Mouse (Mus musculus) midbrain, embryonic 14.5 days (tissue): ENCODE measurements at regions not wholly inside any gene's neighbourhood (a gene's known extent, or its start where the extent isn't known, plus 50 kb on each side); places are given as distances from the start of the nearest gene placed in this dataset.

Experiments used
- ATAC-seq: fragments of 200-750 bp; cut with Nextera tagmentation; 2 replicates; pipeline ENCODE4 v1.8.0; 2017; ENCODE audit warnings: moderate number of reproducible peaks, moderate library complexity; ENCODE audit not compliant: low FRiP score, low TSS enrichment
- DNase-seq: peaks from one replicate; pipeline ENCODE4 v3.0.0-alpha.2; 2015
- H3K27ac ChIP-seq: fragments of 300-500 bp; sonication (generic); replicated peaks from 2 replicates; pipeline ENCODE4 v1.5.1; 2014; ENCODE audit warnings: mild to moderate bottlenecking, low read depth, low read length, moderate library complexity
- H3K27me3 ChIP-seq: fragments of 300-500 bp; sonication (generic); 2 replicates; pipeline ENCODE4 v1.6.1; 2014; ENCODE audit warnings: low read length, control low read depth, mixed read lengths; ENCODE audit not compliant: control insufficient read depth, insufficient read depth
- H3K36me3 ChIP-seq: fragments of 300-500 bp; sonication (generic); 2 replicates; pipeline ENCODE4 v1.6.1; 2014; ENCODE audit warnings: low read length, control low read depth; ENCODE audit not compliant: control insufficient read depth, insufficient read depth
- H3K4me1 ChIP-seq: fragments of 300-500 bp; sonication (generic); 2 replicates; pipeline ENCODE4 v1.6.1; 2014; ENCODE audit warnings: mild to moderate bottlenecking, antibody characterized with exemption, low read length, control low read depth; ENCODE audit not compliant: control insufficient read depth, insufficient read depth
- H3K4me2 ChIP-seq: fragments of 300-500 bp; sonication (generic); 2 replicates; pipeline ENCODE4 v1.6.1; 2014; ENCODE audit warnings: mild to moderate bottlenecking, low read length, moderate library complexity
- H3K4me3 ChIP-seq: fragments of 300-500 bp; sonication (generic); replicated peaks from 2 replicates; pipeline ENCODE4 v1.5.1; 2014; ENCODE audit warnings: low read depth, low read length
- H3K9ac ChIP-seq: fragments of 300-500 bp; sonication (generic); replicated peaks from 2 replicates; pipeline ENCODE4 v1.6.1; 2014; ENCODE audit warnings: mild to moderate bottlenecking, low read length, moderate library complexity
- H3K9me3 ChIP-seq: fragments of 300-500 bp; sonication (generic); 2 replicates; pipeline ENCODE4 v1.6.1; 2016; ENCODE audit warnings: low read length, control low read depth, mixed read lengths; ENCODE audit not compliant: control insufficient read depth
- WGBS: fragments of 180-500 bp; shearing (Covaris S2); extraction: QIAGEN DNeasy Blood & Tissue Kit; methylation state at CpG from one replicate; pipeline ENCODE4 v1.1.7; 2014; 5-methylcytosine and 5-hydroxymethylcytosine counted together

DNA sequence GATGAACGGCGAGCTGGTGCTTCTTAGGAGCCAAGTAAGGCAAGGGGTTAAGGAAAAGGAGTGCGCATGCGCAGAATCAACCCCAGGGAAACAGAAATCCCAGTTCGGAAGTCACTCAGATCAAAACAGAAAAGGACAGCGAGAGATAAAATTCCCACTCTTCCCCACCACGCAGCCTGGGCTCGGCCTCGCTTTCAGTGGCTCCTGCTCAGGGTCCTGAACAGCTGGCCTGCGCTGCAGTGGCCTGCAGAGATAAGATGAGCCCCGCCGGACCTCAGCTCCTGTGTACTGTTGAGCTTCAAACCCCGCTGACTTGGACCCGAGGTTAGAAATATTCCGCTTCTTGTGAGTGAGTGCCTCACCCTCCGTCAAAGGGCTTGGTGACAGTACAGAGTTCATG lies 428.3 kb downstream of the Matn1 start:
- no peaks in the 10 kb centered on the region for H3K9me3 ChIP-seq
- H3K27ac ChIP-seq = no peak overlapping the region
- DNase-seq = no peak
- H3K4me2 ChIP-seq = no peak overlapping the region
- no peak overlapping the region for H3K9ac ChIP-seq
- no peaks in the 10 kb centered on the region for H3K4me1 ChIP-seq
- no peak overlapping the region for H3K4me3 ChIP-seq
- no peaks in the 10 kb centered on the region for H3K27me3 ChIP-seq
- WGBS = 83% methylated on average over 16 of the region's 16 CpGs
- ATAC-seq = no peak
- no peaks in the 10 kb centered on the region for H3K36me3 ChIP-seq

DNA sequence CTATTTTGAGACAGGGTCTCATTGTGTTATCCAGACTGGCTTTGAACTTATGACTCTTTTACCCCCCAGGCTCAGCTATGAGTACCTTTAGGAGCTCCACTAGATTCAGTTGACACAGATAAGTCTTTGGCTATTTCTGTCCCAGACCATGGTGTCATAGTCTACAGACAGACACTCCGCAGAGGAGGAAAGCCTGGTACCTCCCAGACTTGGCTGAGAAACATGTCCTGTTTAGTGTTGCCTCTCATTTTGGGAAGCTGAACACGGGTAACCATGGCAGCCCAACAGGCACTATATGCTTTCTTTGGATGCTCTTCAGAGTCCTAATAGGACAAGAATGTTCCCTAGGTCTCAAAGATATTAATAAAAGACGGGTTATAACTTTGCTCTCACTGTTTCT lies 429.0 kb downstream of the Matn1 start:
- Histone ChIP-seq H3K36me3 (no peaks in the 10 kb centered on the region), H3K27me3 (no peaks in the 10 kb centered on the region), H3K4me3 (no peak overlapping the region), H3K27ac (no peak overlapping the region), H3K4me1 (no peaks in the 10 kb centered on the region), H3K9ac (no peak overlapping the region), H3K4me2 (no peak overlapping the region), H3K9me3 (no peaks in the 10 kb centered on the region)
- DNase-seq (no peak), ATAC-seq (no peak)
- WGBS = 90% methylated on average over 3 of the region's 3 CpGs

DNA sequence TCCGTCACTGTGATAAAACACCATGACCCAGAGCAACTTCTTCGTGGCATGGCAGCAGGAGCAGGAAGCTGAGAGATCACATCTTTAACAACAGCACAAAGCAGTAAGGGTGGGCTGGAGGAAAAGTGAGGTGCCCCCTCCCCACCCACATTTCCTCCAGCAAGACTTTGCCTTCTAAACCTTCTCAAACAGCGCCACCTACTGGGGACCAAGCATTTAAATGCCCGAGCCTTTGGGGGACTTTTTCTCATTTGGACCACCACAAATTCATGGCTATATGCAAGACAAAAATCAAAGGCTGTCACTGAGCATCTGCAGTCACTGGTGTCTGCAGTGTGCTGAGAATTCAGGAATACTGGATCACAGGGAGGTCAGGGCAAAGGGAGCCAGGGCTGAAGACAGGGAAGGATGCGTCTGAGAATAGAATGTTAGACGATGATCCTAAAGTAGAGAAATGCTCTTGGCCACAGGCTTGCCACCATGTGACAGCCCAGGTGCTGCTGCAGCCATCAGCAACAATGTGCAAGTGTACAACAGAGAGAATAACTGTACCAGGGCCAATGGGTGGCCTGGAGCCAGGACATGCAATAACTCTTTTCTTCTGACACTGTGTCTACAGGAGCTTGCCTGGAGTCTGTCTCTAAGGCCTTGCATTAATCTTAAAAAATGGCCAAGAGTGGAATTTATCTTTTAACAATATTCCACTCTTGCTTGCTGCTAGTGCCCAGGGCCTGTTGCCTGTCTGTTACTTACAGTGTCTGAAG lies 430.5 kb downstream of the Matn1 start:
- WGBS = 92% methylated on average over 6 of the region's 6 CpGs
- no peak for ATAC-seq

DNA sequence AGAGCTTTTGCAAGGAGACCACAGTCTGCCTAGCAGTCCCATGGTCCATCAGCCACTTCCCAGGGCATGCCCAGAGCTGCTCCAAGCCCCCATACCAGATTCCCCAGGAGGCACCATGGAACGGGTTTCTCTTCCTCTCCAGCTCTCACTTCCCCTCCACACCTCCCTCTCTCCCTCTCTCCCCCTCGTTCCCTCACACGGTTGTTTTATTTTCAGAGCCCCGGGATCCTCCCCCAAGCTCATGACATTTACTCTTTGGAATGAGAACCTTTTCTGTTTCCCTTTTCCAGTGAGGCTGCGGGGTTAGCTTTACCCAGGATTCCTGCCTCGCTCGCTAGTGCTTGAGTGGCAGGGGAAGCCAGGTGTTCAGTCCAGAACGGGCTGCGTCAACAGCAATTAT lies 436.9 kb downstream of the Matn1 start:
- no peaks in the 10 kb centered on the region for H3K27me3 ChIP-seq
- 72% methylated on average over 9 of the region's 9 CpGs for WGBS
- H3K9ac ChIP-seq = no peak overlapping the region
- DNase-seq (no peak), ATAC-seq (no peak)
- no peak overlapping the region for H3K27ac ChIP-seq
- H3K4me2 ChIP-seq = no peak overlapping the region
- H3K9me3 ChIP-seq = no peaks in the 10 kb centered on the region
- H3K36me3 ChIP-seq = no peaks in the 10 kb centered on the region
- H3K4me3 ChIP-seq = no peak overlapping the region
- no peaks in the 10 kb centered on the region for H3K4me1 ChIP-seq

More for the DNA sequence above, 430.5 kb downstream of the Matn1 start:
- no peaks in the 10 kb centered on the region for H3K36me3 ChIP-seq
- no peak overlapping the region for H3K4me2 ChIP-seq
- DNase-seq = no peak
- no peaks in the 10 kb centered on the region for H3K9me3 ChIP-seq
- H3K27me3 ChIP-seq = no peaks in the 10 kb centered on the region
- H3K4me1 ChIP-seq = no peaks in the 10 kb centered on the region
- H3K4me3 ChIP-seq = no peak overlapping the region
- H3K9ac ChIP-seq = no peak overlapping the region
- H3K27ac ChIP-seq = no peak overlapping the region

DNA sequence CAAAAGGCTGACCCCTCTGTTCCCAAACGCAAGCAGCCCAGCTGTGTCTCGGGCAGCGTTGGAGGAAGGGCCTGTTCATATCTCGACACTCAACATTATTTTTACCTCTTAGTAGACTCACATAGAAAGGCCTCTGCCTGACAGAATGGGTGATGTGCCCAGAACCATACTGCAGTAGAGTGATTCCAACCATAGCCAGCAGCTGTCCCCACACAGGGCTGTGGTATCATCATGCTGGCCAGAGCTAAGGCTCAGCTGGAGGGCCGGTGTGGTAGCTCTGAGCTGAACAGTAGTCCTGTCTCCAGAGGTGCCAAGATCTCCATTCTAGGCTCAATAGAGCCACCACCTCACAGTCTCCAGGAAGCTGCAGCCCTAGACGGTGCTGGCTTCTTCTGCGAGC lies 437.3 kb downstream of the Matn1 start:
- no peaks in the 10 kb centered on the region for H3K27me3 ChIP-seq
- H3K27ac ChIP-seq = no peak overlapping the region
- no peaks in the 10 kb centered on the region for H3K9me3 ChIP-seq
- WGBS = 85% methylated on average over 7 of the region's 7 CpGs
- ATAC-seq (no peak), DNase-seq (no peak)
- no peaks in the 10 kb centered on the region for H3K36me3 ChIP-seq
- no peak overlapping the region for H3K4me3 ChIP-seq
- H3K4me1 ChIP-seq = no peaks in the 10 kb centered on the region
- H3K4me2 ChIP-seq = no peak overlapping the region
- no peak overlapping the region for H3K9ac ChIP-seq

DNA sequence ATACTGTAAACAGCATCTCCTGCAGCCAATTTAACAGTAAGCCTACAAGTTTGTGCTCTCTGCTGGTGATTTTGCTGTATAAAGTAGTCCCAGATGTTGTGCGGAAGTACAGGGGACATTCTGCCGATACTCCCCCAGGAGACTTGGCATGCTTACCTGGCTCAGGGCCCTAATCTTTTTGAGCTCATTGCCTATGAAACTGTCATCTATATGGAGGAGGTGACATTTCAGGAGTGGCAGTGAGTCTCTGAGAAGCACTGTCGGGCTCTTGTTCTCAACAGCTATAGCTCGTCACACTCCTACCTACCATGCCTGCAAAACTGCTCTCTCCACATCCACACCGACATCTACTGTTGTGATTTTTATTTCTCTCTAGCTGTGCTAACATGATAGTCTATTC lies 439.7 kb downstream of the Matn1 start:
- H3K27me3 ChIP-seq = no peaks in the 10 kb centered on the region
- no peaks in the 10 kb centered on the region for H3K9me3 ChIP-seq
- no peaks in the 10 kb centered on the region for H3K4me1 ChIP-seq
- WGBS = 86% methylated on average over 5 of the region's 5 CpGs
- H3K27ac ChIP-seq = no peak overlapping the region
- no peaks in the 10 kb centered on the region for H3K36me3 ChIP-seq
- H3K4me2 ChIP-seq = no peak overlapping the region
- no peak overlapping the region for H3K4me3 ChIP-seq
- H3K9ac ChIP-seq = no peak overlapping the region
- no peak for DNase-seq
- no peak for ATAC-seq

DNA sequence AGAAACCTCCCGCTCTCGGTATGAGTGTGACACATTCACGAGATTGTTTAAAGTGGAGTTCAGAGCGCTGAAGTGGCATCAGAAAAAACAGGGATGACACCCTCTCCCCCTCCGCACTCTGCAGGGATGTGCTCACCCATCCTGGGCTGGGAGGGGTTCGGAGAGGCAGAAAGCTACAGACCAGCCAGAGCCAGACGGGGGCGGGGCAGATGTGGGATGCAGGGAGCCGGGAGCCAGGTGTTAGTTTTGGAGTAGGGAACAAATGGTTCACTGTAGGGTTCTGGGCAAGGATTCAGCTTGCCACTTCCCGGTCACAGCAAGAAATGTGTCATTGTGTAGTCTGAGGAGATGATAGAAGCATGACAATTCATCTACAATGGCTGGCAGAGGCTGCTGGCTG lies 442.8 kb downstream of the Matn1 start:
- no peak for ATAC-seq
- WGBS = 86% methylated on average over 10 of the region's 10 CpGs

DNA sequence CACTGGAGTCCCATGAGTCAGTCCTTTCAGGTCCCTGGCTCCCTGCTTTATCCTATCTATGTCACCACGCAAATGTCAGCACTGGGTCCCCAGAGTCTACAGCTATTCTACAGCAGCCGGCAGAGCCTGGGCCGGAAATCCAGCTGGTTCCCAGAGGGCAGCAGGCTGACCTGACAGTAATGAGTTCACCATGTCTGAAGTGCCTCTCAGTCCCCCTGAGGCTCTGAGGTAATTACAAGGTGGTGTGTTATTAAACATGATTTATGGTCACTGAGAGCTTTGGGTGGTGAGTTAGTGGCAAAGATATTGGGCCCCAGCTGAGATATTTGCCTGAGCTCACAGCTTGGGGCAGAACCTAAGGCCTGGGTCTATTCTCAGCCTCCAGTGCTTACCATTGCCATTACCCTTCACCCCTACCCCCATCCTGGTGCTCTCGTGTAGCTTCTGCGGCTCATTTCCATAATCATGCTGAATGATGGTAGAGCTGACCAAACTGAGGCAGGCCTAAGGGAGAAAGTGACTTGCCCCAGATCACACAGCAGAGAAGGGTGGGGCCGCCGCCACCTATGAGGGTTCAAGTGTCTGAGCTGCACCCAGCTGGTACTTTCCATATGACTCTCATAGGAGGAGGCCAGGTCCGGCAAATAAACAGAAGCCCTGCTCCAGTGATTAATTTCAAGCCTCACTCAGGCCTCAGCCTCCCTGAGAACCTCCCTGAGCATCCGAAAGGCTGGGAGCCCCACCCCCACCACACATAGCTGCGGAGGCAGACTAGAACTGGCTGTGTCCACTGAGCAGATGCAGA lies 446.8 kb downstream of the Ptpru start:
- 50% methylated on average over 10 of the region's 10 CpGs for WGBS
- H3K27ac ChIP-seq = peak overlapping the region; percentile 0; the same call in 1 of the 2 replicates
- ATAC-seq (no peak), DNase-seq (peak; percentile 52)
- no peaks in the 10 kb centered on the region for H3K36me3 ChIP-seq
- H3K27me3 ChIP-seq = no peaks in the 10 kb centered on the region
- no peak overlapping the region for H3K9ac ChIP-seq
- no peak overlapping the region for H3K4me3 ChIP-seq
- H3K4me1 ChIP-seq = peaks cover 3% of the 10 kb centered on the region; the same call in 1 of the 2 replicates
- no peak overlapping the region for H3K4me2 ChIP-seq
- no peaks in the 10 kb centered on the region for H3K9me3 ChIP-seq

More for the DNA sequence above, 442.8 kb downstream of the Matn1 start:
- peaks cover 3% of the 10 kb centered on the region; the same call in 1 of the 2 replicates for H3K4me1 ChIP-seq
- H3K36me3 ChIP-seq = no peaks in the 10 kb centered on the region
- H3K9me3 ChIP-seq = no peaks in the 10 kb centered on the region
- H3K27me3 ChIP-seq = no peaks in the 10 kb centered on the region
- no peak overlapping the region for H3K9ac ChIP-seq
- H3K4me3 ChIP-seq = no peak overlapping the region
- H3K27ac ChIP-seq = no peak overlapping the region
- DNase-seq = no peak
- no peak overlapping the region for H3K4me2 ChIP-seq

DNA sequence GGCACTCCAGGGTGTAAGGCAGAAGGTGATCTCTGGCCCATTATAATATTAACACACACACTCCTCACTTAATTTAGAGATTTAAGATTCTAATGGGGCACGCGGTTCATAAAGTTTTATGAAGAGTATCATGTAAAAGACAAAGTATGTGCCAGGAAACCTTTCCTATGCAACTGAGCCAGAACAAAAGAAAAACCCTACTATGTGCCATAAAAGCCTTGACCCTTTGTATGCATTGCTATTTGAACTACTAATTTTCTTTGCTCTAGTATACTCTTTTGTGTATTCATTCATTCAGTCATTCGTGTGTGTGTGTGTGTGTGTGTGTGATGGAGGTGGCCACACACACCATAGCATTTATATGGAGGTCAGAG lies 446.2 kb downstream of the Ptpru start:
- Histone ChIP-seq H3K4me3 (no peak overlapping the region), H3K4me2 (no peak overlapping the region), H3K27ac (no peak overlapping the region), H3K27me3 (no peaks in the 10 kb centered on the region), H3K36me3 (no peaks in the 10 kb centered on the region), H3K4me1 (peaks cover 3% of the 10 kb centered on the region; the same call in 1 of the 2 replicates), H3K9ac (no peak overlapping the region), H3K9me3 (no peaks in the 10 kb centered on the region)
- DNase-seq (no peak), ATAC-seq (no peak)
- WGBS = 91% methylated on average over 3 of the region's 3 CpGs
